Comparison of ENCODE assay signal across 37 mouse cellular contexts in the genomic region with DNA sequence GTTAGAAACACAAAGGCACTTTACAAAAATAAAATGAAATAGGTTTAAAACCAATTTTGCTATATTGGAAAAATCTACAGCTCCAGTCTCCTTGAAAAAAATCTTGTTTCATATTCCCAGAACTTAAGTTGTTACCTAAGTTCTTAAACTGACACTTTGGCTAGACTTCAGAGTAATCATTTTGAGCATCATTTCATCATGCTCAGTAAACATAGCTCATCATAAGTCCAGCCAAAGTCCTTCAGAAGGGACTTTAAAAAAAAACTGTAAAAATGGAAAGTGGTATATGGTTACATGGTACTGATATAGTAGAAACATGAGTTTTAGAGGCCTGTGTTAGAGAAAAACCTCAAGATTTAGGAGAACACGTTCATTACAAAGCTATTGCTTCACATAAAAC. TPM values are rescaled to one million over a fixed set of nuclear protein-coding genes. Genes with fewer than 3 reads are reported as not detected.
"Had no signal": no experiment of that assay in that cellular context is flagged by ENCODE, and none has a peak within 500 bp of the region (broad histone marks: within the 10 kb centered on the region; RNA-seq: fewer than 3 reads in every experiment).

No protein-coding gene starts in this region.

- H3K27me3 ChIP-seq: heart, embryonic 12.5 days; heart, embryonic 13.5 days; heart, embryonic 15.5 days; hindbrain, embryonic 12.5 days; hindbrain, embryonic 13.5 days; hindbrain, embryonic 15.5 days; intestine, embryonic 15.5 days; kidney, embryonic 15.5 days had no signal

- H3K9ac ChIP-seq: heart, embryonic 12.5 days; heart, embryonic 13.5 days; heart, embryonic 15.5 days; hindbrain, embryonic 12.5 days; hindbrain, embryonic 13.5 days; hindbrain, embryonic 14.5 days; hindbrain, embryonic 15.5 days; intestine, embryonic 15.5 days; kidney, embryonic 15.5 days had no signal

- H3K9me3 ChIP-seq: heart, embryonic 10.5 days; heart, embryonic 12.5 days; heart, embryonic 13.5 days; heart, embryonic 15.5 days; hindbrain, embryonic 12.5 days; hindbrain, embryonic 13.5 days; hindbrain, embryonic 15.5 days; intestine, embryonic 15.5 days; kidney, embryonic 15.5 days had no signal

- H3K4me2 ChIP-seq: heart, embryonic 11.5 days; heart, embryonic 12.5 days; heart, embryonic 13.5 days; heart, embryonic 15.5 days; hindbrain, embryonic 12.5 days; hindbrain, embryonic 13.5 days; hindbrain, embryonic 14.5 days; hindbrain, embryonic 15.5 days; intestine, embryonic 15.5 days; kidney, embryonic 15.5 days had no signal

- DNase-seq: heart, postnatal 10 days; heart, postnatal 14 days; heart, postnatal 36 days; heart, postnatal 4 days; kidney, adult 11 months; kidney, adult 18-20 months; kidney, adult 2 months; kidney, adult 8-10 months; kidney, adult 9 months; kidney, postnatal 10 days; kidney, postnatal 14 days; kidney, postnatal 25 days; kidney, postnatal 36 days; kidney, postnatal 4 days; layer of hippocampus, adult 9-11 months; layer of hippocampus, postnatal 36 days had no signal

- H3K36me3 ChIP-seq: heart, embryonic 10.5 days; heart, embryonic 12.5 days; heart, embryonic 15.5 days; hindbrain, embryonic 12.5 days; intestine, embryonic 15.5 days had no signal

- ATAC-seq: hindbrain, embryonic 16.5 days; hindbrain, postnatal 0 days; inflammation-experienced regulatory T-cells, adult 6 months; intestine, embryonic 15.5 days; intestine, embryonic 16.5 days; intestine, postnatal 0 days had no signal

- H3K27ac ChIP-seq: heart, embryonic 10.5 days; heart, embryonic 13.5 days; heart, embryonic 15.5 days; hindbrain, embryonic 10.5 days; hindbrain, embryonic 12.5 days; hindbrain, embryonic 13.5 days; hindbrain, embryonic 14.5 days; hindbrain, embryonic 15.5 days; hindbrain, postnatal 0 days; intestine, embryonic 15.5 days; kidney, embryonic 15.5 days; kidney, postnatal 0 days; layer of hippocampus, adult 2 months had no signal

- H3K4me3 ChIP-seq: heart, embryonic 10.5 days; heart, embryonic 12.5 days; heart, embryonic 13.5 days; heart, embryonic 15.5 days; hindbrain, embryonic 10.5 days; hindbrain, embryonic 12.5 days; hindbrain, embryonic 13.5 days; hindbrain, embryonic 15.5 days; intestine, embryonic 15.5 days; kidney, embryonic 15.5 days; layer of hippocampus, adult 2 months had no signal

- H3K4me1 ChIP-seq: heart, embryonic 10.5 days; heart, embryonic 12.5 days; heart, embryonic 13.5 days; heart, embryonic 15.5 days; hindbrain, embryonic 10.5 days; hindbrain, embryonic 12.5 days; hindbrain, embryonic 13.5 days; hindbrain, embryonic 15.5 days; intestine, embryonic 15.5 days; kidney, embryonic 15.5 days had no signal

RNA-seq across cellular contexts. Expression of a gene that starts 26.2 kb away (rescaled TPM):
- total RNA-seq: hematopoietic stem cell, adult 5-6 weeks; hindbrain, postnatal 0 days had no signal
- polyA plus RNA-seq: inflammation-experienced regulatory T-cells, adult 6 months; kidney, adult 2 months; large intestine, adult 2 months had no signal
